Mouse (Mus musculus): ENCODE measurements around the gene Mlxip.

DNA sequence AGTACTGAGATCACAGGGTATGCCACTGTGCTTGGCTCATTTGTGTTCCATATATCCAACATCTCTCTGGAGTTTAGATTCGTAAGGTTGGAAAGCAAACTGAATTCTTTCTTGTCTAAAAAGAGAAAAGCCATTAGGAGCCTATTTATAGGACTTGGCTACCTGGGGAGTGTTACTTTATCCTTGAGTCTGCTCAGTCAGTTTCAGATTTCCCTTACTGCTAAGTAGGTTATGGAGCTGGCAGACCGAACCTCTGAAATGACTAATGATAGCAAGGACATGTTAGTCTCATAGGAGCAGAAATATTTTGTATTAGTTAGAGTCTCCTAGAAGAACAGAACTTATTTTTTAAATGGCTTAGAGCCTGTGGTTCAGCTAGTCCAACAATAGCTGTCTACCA lies 29.3 kb downstream of the Mlxip start:
- TF ChIP-seq GATA1 (IDR thresholded peaks at IDR 0.05; ENCODE audit: low read length) (no peak), TAL1 (IDR thresholded peaks at IDR 0.05; ENCODE audit: low read length) (no peak)

Data from erythroblast, embryonic 14.5 days (primary cell).